Mouse (Mus musculus) limb, embryonic 11.5 days (tissue): ENCODE results near the gene Slc41a2. TPM values are rescaled to one million over a fixed set of nuclear protein-coding genes. Genes with fewer than 3 reads are reported as not detected.
"Not testable (repeated sequence)": the region's sequence is repeated elsewhere in the genome, so short reads cannot be mapped to it uniquely, and the experiment has no call there.

Experiments
- ATAC-seq: fragments of 200-750 bp; cut with Nextera tagmentation; 2 replicates; pipeline ENCODE4 v1.8.0; 2017; ENCODE audit warnings: low read depth; ENCODE audit not compliant: insufficient number of reproducible peaks, low FRiP score, low TSS enrichment
- DNase-seq: peaks from one replicate; pipeline ENCODE4 v3.0.0-alpha.2; 2015; ENCODE audit warnings: low spot score
- H3K27ac ChIP-seq: fragments of 300-500 bp; sonication (generic); replicated peaks from 2 replicates; pipeline ENCODE4 v1.5.1; 2014; ENCODE audit warnings: low read depth, mild to moderate bottlenecking, low read length
- H3K27me3 ChIP-seq: fragments of 300-500 bp; sonication (generic); 2 replicates; pipeline ENCODE4 v1.6.1; 2014; ENCODE audit warnings: mild to moderate bottlenecking, low read length, mixed read lengths; ENCODE audit not compliant: control insufficient read depth, insufficient read depth
- H3K36me3 ChIP-seq: fragments of 300-500 bp; sonication (generic); 2 replicates; pipeline ENCODE4 v1.6.1; 2014; ENCODE audit warnings: mild to moderate bottlenecking, low read length, moderate library complexity, mixed read lengths; ENCODE audit not compliant: control insufficient read depth, insufficient read depth
- H3K4me1 ChIP-seq: fragments of 300-500 bp; sonication (generic); 2 replicates; pipeline ENCODE4 v1.6.1; 2014; ENCODE audit warnings: low read length, mixed read lengths; ENCODE audit not compliant: control insufficient read depth, insufficient read depth
- H3K4me2 ChIP-seq: fragments of 300-500 bp; sonication (generic); 2 replicates; pipeline ENCODE4 v1.6.1; 2014; ENCODE audit warnings: low read depth, mild to moderate bottlenecking, moderate library complexity; ENCODE audit not compliant: severe bottlenecking
- H3K4me3 ChIP-seq: fragments of 300-500 bp; sonication (generic); 2 replicates; pipeline ENCODE4 v1.5.1; 2014; ENCODE audit warnings: low read depth, low read length
- H3K9ac ChIP-seq: fragments of 300-500 bp; sonication (generic); 2 replicates; pipeline ENCODE4 v1.6.1; 2014; ENCODE audit warnings: mild to moderate bottlenecking, low read length
- H3K9me3 ChIP-seq: fragments of 300-500 bp; sonication (generic); 2 replicates; pipeline ENCODE4 v1.6.1; 2016; ENCODE audit warnings: low read length; ENCODE audit not compliant: control insufficient read depth
- WGBS: fragments of 180-500 bp; shearing (Covaris S2); extraction: QIAGEN DNeasy Blood & Tissue Kit; methylation state at CpG from one replicate; pipeline ENCODE4 v1.1.7; 2014; 5-methylcytosine and 5-hydroxymethylcytosine counted together
- polyA plus RNA-seq: library from polyadenylated mRNA; unstranded; fragments of >200 nt; fragmentation: Nextera tagmentation; extraction: Ambion mirVana; gene quantifications from 2 replicates; pipeline ENCODE4 v1.2.1, GENCODE M21; 2014

Gene Slc41a2
- polyA plus RNA-seq, 1 experiment from 2014 or later: 0.59 TPM

GRCm38 (mm10) chr10:83378083-83378833, 40.6 kb upstream of the Slc41a2 start:
- Histone ChIP-seq H3K27me3 (no peaks in the 10 kb centered on the region), H3K4me1 (no peaks in the 10 kb centered on the region), H3K4me3 (no peak overlapping the region), H3K9me3 (no peaks in the 10 kb centered on the region), H3K4me2 (no peak overlapping the region), H3K27ac (no peak overlapping the region), H3K36me3 (peaks cover 10% of the 10 kb centered on the region), H3K9ac (no peak overlapping the region)
- DNase-seq (no peak), ATAC-seq (no peak)
- WGBS: 86% methylated on average over 9 of the region's 9 CpGs

GRCm38 (mm10) chr10:83376911-83377682, 39.4 kb upstream of the Slc41a2 start:
- no peaks in the 10 kb centered on the region for H3K4me1 ChIP-seq
- no peak for DNase-seq
- H3K36me3 ChIP-seq: peaks cover 10% of the 10 kb centered on the region

GRCm38 (mm10) chr10:83375458-83375857, 37.8 kb upstream of the Slc41a2 start:
- H3K27ac ChIP-seq, H3K9me3 ChIP-seq, H3K4me1 ChIP-seq, H3K27me3 ChIP-seq, ATAC-seq, H3K4me3 ChIP-seq, H3K4me2 ChIP-seq, DNase-seq, H3K9ac ChIP-seq: not testable (repeated sequence)
- WGBS: 95% methylated on average over 5 of the region's 5 CpGs
- H3K36me3 ChIP-seq: peaks cover 10% of the 10 kb centered on the region

More at GRCm38 (mm10) chr10:83376911-83377682, 39.4 kb upstream of the Slc41a2 start:
- Histone ChIP-seq H3K27ac (no peak overlapping the region), H3K4me2 (no peak overlapping the region), H3K27me3 (no peaks in the 10 kb centered on the region), H3K9me3 (no peaks in the 10 kb centered on the region), H3K9ac (no peak overlapping the region), H3K4me3 (no peak overlapping the region)
- ATAC-seq: no peak
- 93% methylated on average over 8 of the region's 8 CpGs for WGBS

- 92% methylated on average over 3 of the region's 3 CpGs for WGBS
- H3K27me3 ChIP-seq: no peaks in the 10 kb centered on the region
- DNase-seq: no peak
- H3K4me1 ChIP-seq: no peaks in the 10 kb centered on the region
- no peak overlapping the region for H3K27ac ChIP-seq
- ATAC-seq: no peak
- no peak overlapping the region for H3K9ac ChIP-seq
- H3K4me2 ChIP-seq: no peak overlapping the region
- H3K4me3 ChIP-seq: no peak overlapping the region
- peaks cover 10% of the 10 kb centered on the region for H3K36me3 ChIP-seq
- no peaks in the 10 kb centered on the region for H3K9me3 ChIP-seq
Measured at GRCm38 (mm10) chr10:83374045-83374656, 36.5 kb upstream of the Slc41a2 start.

GRCm38 (mm10) chr10:83368918-83369317, 31.2 kb upstream of the Slc41a2 start:
- WGBS: 57% methylated on average over 5 of the region's 5 CpGs
- Histone ChIP-seq H3K27me3 (no peaks in the 10 kb centered on the region), H3K9me3 (no peaks in the 10 kb centered on the region), H3K36me3 (peaks cover 9% of the 10 kb centered on the region; the same call in 1 of the 2 replicates), H3K4me3 (no peak overlapping the region), H3K4me1 (no peaks in the 10 kb centered on the region), H3K9ac (no peak overlapping the region), H3K4me2 (no peak overlapping the region), H3K27ac (no peak overlapping the region)
- DNase-seq: peak; percentile 24
- ATAC-seq: no peak

GRCm38 (mm10) chr10:83363451-83363850, 25.8 kb upstream of the Slc41a2 start:
- no peak for DNase-seq
- peaks cover 9% of the 10 kb centered on the region; the same call in 1 of the 2 replicates for H3K36me3 ChIP-seq
- no peak overlapping the region for H3K27ac ChIP-seq
- no peak overlapping the region for H3K4me3 ChIP-seq
- H3K4me2 ChIP-seq: no peak overlapping the region
- peaks cover 3% of the 10 kb centered on the region; the same call in 1 of the 2 replicates for H3K4me1 ChIP-seq
- no peak overlapping the region for H3K9ac ChIP-seq
- H3K27me3 ChIP-seq: no peaks in the 10 kb centered on the region
- WGBS: 91% methylated on average over 8 of the region's 8 CpGs
- ATAC-seq: no peak
- H3K9me3 ChIP-seq: no peaks in the 10 kb centered on the region

- Histone ChIP-seq H3K36me3 (peaks cover 6% of the 10 kb centered on the region; the same call in 1 of the 2 replicates), H3K4me1 (peaks cover 3% of the 10 kb centered on the region; the same call in 1 of the 2 replicates), H3K9me3 (no peaks in the 10 kb centered on the region), H3K9ac (no peak overlapping the region), H3K27me3 (no peaks in the 10 kb centered on the region), H3K27ac (no peak overlapping the region), H3K4me3 (no peak overlapping the region), H3K4me2 (peak overlapping the region; percentile 71; the same call in 1 of the 2 replicates)
- ATAC-seq: no peak
- WGBS: 64% methylated on average over 5 of the region's 5 CpGs
- DNase-seq: no peak
Measured at GRCm38 (mm10) chr10:83361643-83362382, 24.1 kb upstream of the Slc41a2 start.
